Mouse (Mus musculus): ENCODE measurements around the gene Tnrc6c. TPM values are rescaled to one million over a fixed set of nuclear protein-coding genes. Genes with fewer than 3 reads are reported as not detected.
A peak's percentile ranks its signal among the peaks of the same experiment; 100 is the strongest.

Tnrc6c gene
- total and polyA plus RNA-seq, 3 experiments, result 6.9 to 16.7 (median 12.8) TPM

DNA sequence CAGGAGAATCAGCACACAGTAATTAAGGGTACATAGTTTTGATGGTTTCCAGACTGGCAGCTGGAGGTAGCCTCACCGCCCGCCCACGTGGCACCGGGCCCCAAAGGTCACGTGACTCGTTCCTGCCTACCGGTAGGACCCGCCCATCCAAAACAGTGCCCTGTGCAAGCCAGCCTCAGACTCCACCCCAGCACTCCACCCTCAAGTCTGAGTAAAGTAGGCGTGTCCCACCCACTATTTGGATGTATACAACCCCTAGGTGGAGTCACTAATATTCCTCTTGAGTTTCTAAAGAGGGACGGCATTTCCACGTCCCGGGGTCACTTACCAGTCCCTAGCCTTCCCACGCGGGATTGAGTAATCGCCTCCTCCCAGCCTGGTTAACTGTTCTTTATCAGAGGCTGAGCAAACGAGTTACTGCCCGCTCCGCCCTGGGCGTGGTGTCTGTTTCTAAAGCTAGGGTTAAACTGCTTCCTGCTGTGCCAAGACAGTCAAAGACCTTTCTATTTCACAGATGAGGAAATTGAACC lies 126.6 kb downstream of the Tnrc6c start (continued):
- TF ChIP-seq MAFK (IDR thresholded peaks at IDR 0.05; ENCODE audit: insufficient replicate concordance, low read length) (no peak), BHLHE40 (IDR thresholded peaks at IDR 0.05; ENCODE audit: low read depth, low read length) (peak; percentile 96), IRF4 (IDR thresholded peaks at IDR 0.05; ENCODE audit: low read depth, low read length) (no peak), ETS1 (conservative IDR thresholded peaks at IDR 0.05; ENCODE audit: low read depth, low read length) (0 out of 2 replicates have a peak, but pooled peaks have one; percentile 4), USF2 (conservative IDR thresholded peaks at IDR 0.05; ENCODE audit: low read depth, low read length) (peak; percentile 100), TCF12 (IDR thresholded peaks at IDR 0.05; ENCODE audit: low read depth, low read length) (peak; percentile 52; the same call in 1 of the 2 replicates), JUN (IDR thresholded peaks at IDR 0.05; ENCODE audit: insufficient read depth, low read depth, low read length) (no peak)

DNA sequence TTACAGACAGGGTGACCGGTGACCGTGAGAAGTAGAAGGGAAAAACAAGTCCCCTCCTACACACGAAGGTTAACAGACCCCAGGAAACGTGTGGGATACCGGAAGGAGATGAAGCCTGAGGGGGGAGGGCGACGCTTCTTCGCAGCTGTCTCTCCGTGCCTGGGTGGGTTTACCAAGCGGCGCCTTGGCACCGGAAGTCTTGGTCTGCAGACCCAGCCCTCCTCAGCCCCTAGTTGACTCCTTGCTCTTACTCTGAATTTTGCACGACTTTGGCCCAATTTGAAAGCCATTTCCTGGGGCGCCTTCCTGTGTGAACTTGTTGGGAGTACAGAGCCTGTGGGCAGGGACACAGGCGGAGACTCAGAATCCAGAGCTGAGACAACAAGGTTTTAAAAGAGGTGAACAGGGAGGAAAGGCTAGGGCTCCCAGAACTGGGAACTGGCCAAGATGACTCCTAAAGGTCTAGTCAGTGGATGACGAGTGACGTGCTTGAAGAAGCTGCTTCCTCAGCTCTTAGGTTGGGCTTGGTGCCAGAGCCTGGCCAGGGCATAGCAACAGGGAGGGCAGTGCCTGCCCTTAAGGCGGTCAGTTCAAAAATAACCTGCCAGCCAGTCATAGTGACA lies 127.2 kb downstream of the Tnrc6c start:
- Histone ChIP-seq H3K4me2 (ENCODE audit: insufficient read depth, low read depth, poor library complexity, severe bottlenecking) (peak overlapping the region; percentile 41), H3K36me3 (replicated peaks in 1 of 2; ENCODE audit: control insufficient read depth in 1 of 2, insufficient read depth in 1 of 2, low read length in 1 of 2) (peaks cover 14 to 46% of the 10 kb centered on the region in 2 experiments), H3K79me2 (replicated peaks; ENCODE audit: control insufficient read depth, extremely low read depth, insufficient read depth, poor library complexity, severe bottlenecking) (no peaks in the 10 kb centered on the region), H3K9ac (ENCODE audit: insufficient read depth, low read depth) (peak overlapping the region; percentile 19), H3K4me1 (ENCODE audit: control insufficient read depth in 1 of 2, insufficient read depth in 2 of 2) (peaks cover 8 to 57% of the 10 kb centered on the region in 2 experiments; a peak in 3 of 4 replicates), H3K9me3 (replicated peaks; ENCODE audit: low read length) (no peaks in the 10 kb centered on the region), H3K4me3 (replicated peaks in 1 of 3; ENCODE audit: low read depth in 2 of 3, low read length in 2 of 3, poor library complexity in 1 of 3) (peak overlapping the region; percentile 31 to 94 (median 71)), H3K27me3 (replicated peaks) (no peaks in the 10 kb centered on the region), H3K27ac (ENCODE audit: insufficient read depth, low read depth) (peak overlapping the region; percentile 50)
- dilution Hi-C loops (cut with MboI; ENCODE audit: extremely low pct_ligation_motif_present, extremely low pct_unique_long_range_greater_than_20kb, low sequenced_read_pairs) (no loop called here), in situ Hi-C loops (cut with MboI; ENCODE audit: low pct_ligation_motif_present, low pct_unique_long_range_greater_than_20kb, low sequenced_read_pairs) (no loop called here)
- DNase-seq (ENCODE audit: extremely low read depth), result no peak
- TF ChIP-seq MAZ (IDR thresholded peaks at IDR 0.05; ENCODE audit: low read depth, low read length) (no peak), HCFC1 (IDR thresholded peaks at IDR 0.05; ENCODE audit: low read depth, low read length) (no peak), BHLHE40 (IDR thresholded peaks at IDR 0.05; ENCODE audit: low read depth, low read length) (0 out of 2 replicates have a peak, but pooled peaks have one; percentile 18), NRF1 (IDR thresholded peaks at IDR 0.05; ENCODE audit: low read depth, low read length) (no peak), ELF1 (IDR thresholded peaks at IDR 0.05; ENCODE audit: low read depth, low read length) (peak; percentile 74), CTCF (conservative IDR thresholded peaks at IDR 0.05 in 1 of 2, IDR thresholded peaks at IDR 0.05 in 1 of 2; ENCODE audit: low read depth in 2 of 2, low read length in 2 of 2) (0 out of 4 replicates have a peak, but pooled peaks of 1 of the 2 experiments have one; percentile 0), PAX5 (IDR thresholded peaks at IDR 0.05; ENCODE audit: low read length) (no peak), MEF2A (IDR thresholded peaks at IDR 0.05; ENCODE audit: borderline replicate concordance, low read depth, low read length) (no peak), E2F4 (IDR thresholded peaks at IDR 0.05; ENCODE audit: insufficient replicate concordance, low read depth, low read length) (no peak), ZC3H11A (IDR thresholded peaks at IDR 0.05; ENCODE audit: low read depth, low read length) (no peak), ZMIZ1 (IDR thresholded peaks at IDR 0.05; ENCODE audit: low read depth, low read length) (0 out of 2 replicates have a peak, but pooled peaks have one; percentile 2), KAT2A (IDR thresholded peaks at IDR 0.05; ENCODE audit: insufficient replicate concordance, low read length) (no peak), EP300 (IDR thresholded peaks at IDR 0.05; ENCODE audit: low read length) (no peak), USF1 (IDR thresholded peaks at IDR 0.05; ENCODE audit: low read depth, low read length) (no peak), UBTF (IDR thresholded peaks at IDR 0.05; ENCODE audit: low read depth, low read length) (no peak; the same call in 1 of the 2 replicates), JUND (conservative IDR thresholded peaks at IDR 0.05; ENCODE audit: low read depth, low read length) (no peak), TBP (conservative IDR thresholded peaks at IDR 0.05; ENCODE audit: low read depth, low read length) (no peak), POLR2A (IDR thresholded peaks at IDR 0.05; ENCODE audit: low read depth, low read length) (no peak), NELFE (IDR thresholded peaks at IDR 0.05; ENCODE audit: low read depth, low read length) (no peak), SIN3A (IDR thresholded peaks at IDR 0.05; ENCODE audit: low read length) (no peak), CHD1 (IDR thresholded peaks at IDR 0.05; ENCODE audit: low read depth, low read length) (no peak), MXI1 (IDR thresholded peaks at IDR 0.05; ENCODE audit: low read depth, low read length) (no peak), POLR2AphosphoS2 (IDR thresholded peaks at IDR 0.05; ENCODE audit: low read depth, low read length) (no peak), MAX (IDR thresholded peaks at IDR 0.05; ENCODE audit: low read length) (no peak), ZNF384 (IDR thresholded peaks at IDR 0.05; ENCODE audit: low read depth, low read length) (no peak), ZKSCAN1 (IDR thresholded peaks at IDR 0.05; ENCODE audit: borderline replicate concordance, low read depth, low read length) (no peak), TCF12 (IDR thresholded peaks at IDR 0.05; ENCODE audit: low read depth, low read length) (no peak; the same call in 1 of the 2 replicates), GABPA (IDR thresholded peaks at IDR 0.05; ENCODE audit: insufficient replicate concordance, low read depth, low read length) (no peak), RAD21 (IDR thresholded peaks at IDR 0.05; ENCODE audit: low read depth, low read length) (no peak), RCOR1 (conservative IDR thresholded peaks at IDR 0.05; ENCODE audit: low read depth, low read length) (no peak), MYC (IDR thresholded peaks at IDR 0.05; ENCODE audit: low read depth, low read length) (no peak), MAFK (IDR thresholded peaks at IDR 0.05; ENCODE audit: insufficient replicate concordance, low read length) (no peak)
